Mouse (Mus musculus) G1E (cell line): ENCODE data around the gene Mfng. TPM values are rescaled to one million over a fixed set of nuclear protein-coding genes. Genes with fewer than 3 reads are reported as not detected.

ENCODE experiments used
- ATAC-seq: 2 replicates; pipeline ENCODE4 v1.8.0; 2016; ENCODE audit warnings: mild to moderate bottlenecking; ENCODE audit not compliant: insufficient number of reproducible peaks, poor library complexity, low FRiP score, severe bottlenecking; ENCODE audit errors: extremely low read depth
- DNase-seq: peaks from one replicate; pipeline ENCODE4 v3.0.0; 2012; ENCODE audit warnings: low spot score
- H3K27me3 ChIP-seq: 2 replicates; pipeline ENCODE4 v1.6.1; 2012; ENCODE audit warnings: mild to moderate bottlenecking, low read length, inconsistent platforms; ENCODE audit not compliant: insufficient read depth
- H3K36me3 ChIP-seq: replicated peaks from 2 replicates; pipeline ENCODE3; 2012; ENCODE audit warnings: mild to moderate bottlenecking, inconsistent platforms
- H3K4me1 ChIP-seq: 2 replicates; pipeline ENCODE4 v1.6.1; 2012; ENCODE audit warnings: low read depth, low read length, inconsistent platforms, mixed read lengths; ENCODE audit not compliant: insufficient read depth
- H3K4me3 ChIP-seq: 2 replicates; pipeline ENCODE4 v1.5.1; 2012; ENCODE audit warnings: low read depth, mild to moderate bottlenecking, inconsistent platforms, low read length, moderate library complexity, mixed read lengths
- H3K9me3 ChIP-seq: replicated peaks from 2 replicates; pipeline ENCODE4 v1.6.1; 2012; ENCODE audit warnings: inconsistent platforms
- CTCF ChIP-seq: IDR thresholded peaks from 2 replicates; pipeline ENCODE4 v1.5.1; 2012; ENCODE audit warnings: low read depth, low read length, inconsistent platforms, mixed read lengths
- GATA1 ChIP-seq: IDR thresholded peaks from 2 replicates; pipeline ENCODE4 v1.6.1; 2012; ENCODE audit warnings: borderline replicate concordance, low read length, inconsistent platforms, mixed read lengths
- GATA2 ChIP-seq: IDR thresholded peaks from 2 replicates; pipeline ENCODE4 v1.6.1; 2012; ENCODE audit warnings: low read depth, low read length, inconsistent platforms, borderline replicate concordance
- POLR2AphosphoS5 ChIP-seq: IDR thresholded peaks from 2 replicates; pipeline ENCODE4 v1.6.1; 2012; ENCODE audit warnings: low read depth, low read length, inconsistent platforms; ENCODE audit not compliant: insufficient replicate concordance
- TAL1 ChIP-seq: conservative IDR thresholded peaks from 2 replicates; pipeline ENCODE4 v1.6.1; 2012; ENCODE audit warnings: low read depth, low read length, inconsistent platforms, mixed read lengths
- polyA plus RNA-seq: library from polyadenylated mRNA; stranded (reverse); fragments of >175 nt; gene quantifications from 2 replicates; pipeline ENCODE4 v1.2.3, GENCODE M21; 2012
- total RNA-seq, 2 experiments: library from RNA; stranded (forward) in 1 of 2; stranded (reverse) in 1 of 2; fragments of 200-1000 nt in 1 of 2; fragments of >200 nt in 1 of 2; fragmentation: Nextera tagmentation in 1 of 2; gene quantifications; 2 replicates each; pipeline ENCODE4 v1.2.3; 2014 to 2017

Mfng gene
- total and polyA plus RNA-seq, 3 experiments: not detected

- TF ChIP-seq CTCF (peak; percentile 40; the same call in 1 of the 2 replicates), GATA2 (no peak)
- peaks cover 5% of the 10 kb centered on the region; the same call in 1 of the 2 replicates for H3K9me3 ChIP-seq
- H3K4me3 ChIP-seq: no peak overlapping the region
- no peaks in the 10 kb centered on the region for H3K4me1 ChIP-seq
- no peaks in the 10 kb centered on the region for H3K36me3 ChIP-seq
- no peak for ATAC-seq
- DNase-seq: peak; percentile 23
- H3K27me3 ChIP-seq: peaks cover 6% of the 10 kb centered on the region; the same call in 1 of the 2 replicates
Observed at GRCm38 (mm10) chr15:78778077-78778870, 5.0 kb upstream of the Mfng start.

GRCm38 (mm10) chr15:78772856-78773255 lies 419 bp downstream of the Mfng start:
- Histone ChIP-seq H3K36me3 (no peaks in the 10 kb centered on the region), H3K4me1 (no peaks in the 10 kb centered on the region), H3K27me3 (peaks cover 7% of the 10 kb centered on the region; the same call in 1 of the 2 replicates), H3K9me3 (peaks cover 15% of the 10 kb centered on the region), H3K4me3 (no peak overlapping the region)
- TF ChIP-seq CTCF (no peak), TAL1 (no peak), GATA1 (no peak), POLR2AphosphoS5 (no peak), GATA2 (no peak)
- ATAC-seq: no peak
- no peak for DNase-seq

- TF ChIP-seq TAL1: no peak
- TF ChIP-seq GATA1: no peak
- TF ChIP-seq POLR2AphosphoS5: no peak
- no peak for TF ChIP-seq GATA2
- no peak for TF ChIP-seq CTCF
- DNase-seq (no peak), ATAC-seq (no peak)
Observed at GRCm38 (mm10) chr15:78772368-78772763, 909 bp downstream of the Mfng start.

GRCm38 (mm10) chr15:78771531-78772367 lies 1.5 kb downstream of the Mfng start:
- no peak overlapping the region for H3K4me3 ChIP-seq
- no peak for ATAC-seq
- H3K4me1 ChIP-seq: no peaks in the 10 kb centered on the region
- H3K27me3 ChIP-seq: peaks cover 4% of the 10 kb centered on the region; the same call in 1 of the 2 replicates
- H3K9me3 ChIP-seq: peaks cover 15% of the 10 kb centered on the region
- no peaks in the 10 kb centered on the region for H3K36me3 ChIP-seq
- TF ChIP-seq TAL1: no peak
- no peak for TF ChIP-seq GATA2
- TF ChIP-seq POLR2AphosphoS5: no peak
- no peak for TF ChIP-seq GATA1
- DNase-seq: no peak

More at GRCm38 (mm10) chr15:78772368-78772763, 909 bp downstream of the Mfng start:
- peaks cover 4% of the 10 kb centered on the region; the same call in 1 of the 2 replicates for H3K27me3 ChIP-seq
- no peaks in the 10 kb centered on the region for H3K36me3 ChIP-seq
- no peak overlapping the region for H3K4me3 ChIP-seq
- no peaks in the 10 kb centered on the region for H3K4me1 ChIP-seq
- peaks cover 15% of the 10 kb centered on the region for H3K9me3 ChIP-seq

GRCm38 (mm10) chr15:78770983-78771355 lies 2.3 kb downstream of the Mfng start:
- H3K27me3 ChIP-seq: peaks cover 4% of the 10 kb centered on the region; the same call in 1 of the 2 replicates
- H3K4me3 ChIP-seq: no peak overlapping the region
- ATAC-seq (no peak), DNase-seq (no peak)
- TF ChIP-seq GATA2 (no peak), GATA1 (no peak), TAL1 (no peak), CTCF (no peak), POLR2AphosphoS5 (no peak)
- no peaks in the 10 kb centered on the region for H3K36me3 ChIP-seq
- H3K4me1 ChIP-seq: no peaks in the 10 kb centered on the region
- H3K9me3 ChIP-seq: peaks cover 10% of the 10 kb centered on the region

- H3K4me1 ChIP-seq: no peaks in the 10 kb centered on the region
- no peak for ATAC-seq
- peaks cover 4% of the 10 kb centered on the region; the same call in 1 of the 2 replicates for H3K27me3 ChIP-seq
- peaks cover 10% of the 10 kb centered on the region for H3K9me3 ChIP-seq
- no peak for DNase-seq
- H3K4me3 ChIP-seq: no peak overlapping the region
- no peak for TF ChIP-seq TAL1
- TF ChIP-seq GATA1: no peak
- TF ChIP-seq POLR2AphosphoS5: no peak
- TF ChIP-seq GATA2: no peak
- no peak for TF ChIP-seq CTCF
- no peaks in the 10 kb centered on the region for H3K36me3 ChIP-seq
Observed at GRCm38 (mm10) chr15:78770234-78770982, 2.9 kb downstream of the Mfng start.
